Mouse (Mus musculus) hindbrain, embryonic 10.5 days (tissue): Measurements from ENCODE around the gene Mapk8. TPM values are rescaled to one million over a fixed set of nuclear protein-coding genes. Genes with fewer than 3 reads are reported as not detected.
A peak's percentile ranks its signal among the peaks of the same experiment; 100 is the strongest.
"Not testable (repeated sequence)": the region's sequence is repeated elsewhere in the genome, so short reads cannot be mapped to it uniquely, and the experiment has no call there.

Experiments
- DNase-seq: peaks from one replicate; pipeline ENCODE4 v3.0.0-alpha.2; 2017; ENCODE audit warnings: low spot score
- H3K27ac ChIP-seq: fragments of 300-500 bp; sonication (generic); 2 replicates; pipeline ENCODE4 v1.5.1; 2016; ENCODE audit warnings: mild to moderate bottlenecking, moderate library complexity
- H3K27me3 ChIP-seq: fragments of 300-500 bp; sonication (generic); 2 replicates; pipeline ENCODE4 v1.6.1; 2016; ENCODE audit warnings: mild to moderate bottlenecking; ENCODE audit not compliant: poor library complexity, insufficient read depth, severe bottlenecking
- H3K36me3 ChIP-seq: fragments of 300-500 bp; sonication (generic); 2 replicates; pipeline ENCODE4 v1.6.1; 2016; ENCODE audit warnings: mild to moderate bottlenecking, moderate library complexity
- H3K4me1 ChIP-seq: fragments of 300-500 bp; sonication (generic); replicated peaks from 2 replicates; pipeline ENCODE4 v1.6.1; 2016; ENCODE audit warnings: mild to moderate bottlenecking
- H3K4me3 ChIP-seq: fragments of 300-500 bp; sonication (generic); 2 replicates; pipeline ENCODE4 v1.5.1; 2016; ENCODE audit warnings: mild to moderate bottlenecking, moderate library complexity
- H3K9me3 ChIP-seq: fragments of 300-500 bp; sonication (generic); 2 replicates; pipeline ENCODE4 v1.6.1; 2016; ENCODE audit warnings: mild to moderate bottlenecking, moderate library complexity
- WGBS: fragments of 180-500 bp; shearing (Covaris S2); methylation state at CpG from one replicate; pipeline ENCODE4 v1.1.7; 2016; 5-methylcytosine and 5-hydroxymethylcytosine counted together
- polyA plus RNA-seq: library from polyadenylated mRNA; unstranded; fragments of >200 nt; fragmentation: Nextera tagmentation; extraction: Ambion mirVana; gene quantifications from 2 replicates; pipeline ENCODE4 v1.2.1, GENCODE M21; 2016

Mapk8 gene
- polyA plus RNA-seq, 1 experiment from 2014 or later: 19.5 TPM

GRCm38 (mm10) chr14:33445962-33446361 lies 996 bp downstream of the Mapk8 start:
- Histone ChIP-seq H3K27me3 (peaks cover 24% of the 10 kb centered on the region), H3K4me3 (peak overlapping the region; percentile 92), H3K9me3 (no peaks in the 10 kb centered on the region), H3K4me1 (peaks cover 25% of the 10 kb centered on the region), H3K36me3 (no peaks in the 10 kb centered on the region), H3K27ac (peak overlapping the region; percentile 98)
- 54% methylated on average over 3 of the region's 3 CpGs for WGBS
- DNase-seq: no peak

GRCm38 (mm10) chr14:33443780-33444179 lies 3.2 kb downstream of the Mapk8 start:
- Histone ChIP-seq H3K27me3 (peaks cover 14% of the 10 kb centered on the region), H3K4me1 (peaks cover 25% of the 10 kb centered on the region), H3K9me3 (no peaks in the 10 kb centered on the region), H3K4me3 (no peak overlapping the region), H3K27ac (no peak overlapping the region), H3K36me3 (0 out of 2 replicates have a peak, but pooled peaks cover 5% of the 10 kb centered on the region)
- WGBS: 86% methylated on average over 2 of the region's 2 CpGs
- no peak for DNase-seq

GRCm38 (mm10) chr14:33432485-33432884 lies 14.5 kb downstream of the Mapk8 start:
- not testable (repeated sequence) for H3K4me3 ChIP-seq, H3K27me3 ChIP-seq, DNase-seq, H3K4me1 ChIP-seq, H3K27ac ChIP-seq
- H3K9me3 ChIP-seq: peaks cover 16% of the 10 kb centered on the region
- H3K36me3 ChIP-seq: peaks cover 22% of the 10 kb centered on the region
- 89% methylated on average over 4 of the region's 4 CpGs for WGBS

- Histone ChIP-seq H3K27me3 (no peaks in the 10 kb centered on the region), H3K36me3 (no peaks in the 10 kb centered on the region), H3K27ac (no peak overlapping the region), H3K4me1 (no peaks in the 10 kb centered on the region), H3K9me3 (no peaks in the 10 kb centered on the region), H3K4me3 (no peak overlapping the region)
- no peak for DNase-seq
Observed at GRCm38 (mm10) chr14:33424124-33424523, 22.8 kb downstream of the Mapk8 start.

- Histone ChIP-seq H3K27ac (no peak overlapping the region), H3K4me1 (no peaks in the 10 kb centered on the region), H3K4me3 (no peak overlapping the region), H3K36me3 (no peaks in the 10 kb centered on the region), H3K9me3 (no peaks in the 10 kb centered on the region), H3K27me3 (no peaks in the 10 kb centered on the region)
- WGBS: 92% methylated on average over 1 of the region's 1 CpGs
- no peak for DNase-seq
Observed at GRCm38 (mm10) chr14:33423003-33423402, 24.0 kb downstream of the Mapk8 start.

- Histone ChIP-seq H3K9me3 (no peaks in the 10 kb centered on the region), H3K27ac (no peak overlapping the region), H3K36me3 (no peaks in the 10 kb centered on the region), H3K27me3 (no peaks in the 10 kb centered on the region), H3K4me3 (no peak overlapping the region), H3K4me1 (no peaks in the 10 kb centered on the region)
- DNase-seq: no peak
- WGBS: 90% methylated on average over 3 of the region's 3 CpGs
Observed at GRCm38 (mm10) chr14:33418311-33418909, 28.5 kb downstream of the Mapk8 start.

GRCm38 (mm10) chr14:33415746-33416145 lies 31.2 kb downstream of the Mapk8 start:
- no peaks in the 10 kb centered on the region for H3K27me3 ChIP-seq
- WGBS: 93% methylated on average over 1 of the region's 1 CpGs
- H3K36me3 ChIP-seq: peaks cover 7% of the 10 kb centered on the region
- no peak for DNase-seq
- no peak overlapping the region for H3K27ac ChIP-seq
- H3K4me3 ChIP-seq: no peak overlapping the region
- no peaks in the 10 kb centered on the region for H3K9me3 ChIP-seq
- H3K4me1 ChIP-seq: 0 out of 2 replicates have a peak, but pooled peaks cover 4% of the 10 kb centered on the region

GRCm38 (mm10) chr14:33402331-33402730 lies 44.6 kb downstream of the Mapk8 start:
- 98% methylated on average over 1 of the region's 1 CpGs for WGBS
- Histone ChIP-seq H3K4me1 (no peaks in the 10 kb centered on the region), H3K9me3 (no peaks in the 10 kb centered on the region), H3K4me3 (no peak overlapping the region), H3K36me3 (peaks cover 45% of the 10 kb centered on the region), H3K27ac (no peak overlapping the region), H3K27me3 (no peaks in the 10 kb centered on the region)
- no peak for DNase-seq

- H3K4me3 ChIP-seq: no peak overlapping the region
- WGBS: 88% methylated on average over 3 of the region's 3 CpGs
Observed at GRCm38 (mm10) chr14:33400019-33400418, 46.9 kb downstream of the Mapk8 start.

GRCm38 (mm10) chr14:33398065-33398860 lies 48.7 kb downstream of the Mapk8 start:
- no peak for DNase-seq

More at GRCm38 (mm10) chr14:33400019-33400418, 46.9 kb downstream of the Mapk8 start:
- H3K4me1 ChIP-seq: no peaks in the 10 kb centered on the region
- no peak for DNase-seq
- H3K36me3 ChIP-seq: peaks cover 35% of the 10 kb centered on the region
- no peaks in the 10 kb centered on the region for H3K27me3 ChIP-seq
- no peak overlapping the region for H3K27ac ChIP-seq
- no peaks in the 10 kb centered on the region for H3K9me3 ChIP-seq

GRCm38 (mm10) chr14:33380830-33381457 lies 66.0 kb downstream of the Mapk8 start:
- DNase-seq: no peak
- Histone ChIP-seq H3K4me3 (no peak overlapping the region), H3K36me3 (peaks cover 66% of the 10 kb centered on the region), H3K27ac (no peak overlapping the region), H3K27me3 (no peaks in the 10 kb centered on the region), H3K4me1 (no peaks in the 10 kb centered on the region), H3K9me3 (no peaks in the 10 kb centered on the region)
- 88% methylated on average over 6 of the region's 6 CpGs for WGBS

More at GRCm38 (mm10) chr14:33398065-33398860, 48.7 kb downstream of the Mapk8 start:
- H3K27ac ChIP-seq: no peak overlapping the region
- no peaks in the 10 kb centered on the region for H3K9me3 ChIP-seq
- 88% methylated on average over 5 of the region's 5 CpGs for WGBS
- no peaks in the 10 kb centered on the region for H3K4me1 ChIP-seq
- H3K27me3 ChIP-seq: no peaks in the 10 kb centered on the region
- peaks cover 35% of the 10 kb centered on the region for H3K36me3 ChIP-seq
- no peak overlapping the region for H3K4me3 ChIP-seq

- no peak for DNase-seq
- 80% methylated on average over 5 of the region's 5 CpGs for WGBS
- H3K27me3 ChIP-seq: no peaks in the 10 kb centered on the region
- H3K4me1 ChIP-seq: no peaks in the 10 kb centered on the region
- H3K4me3 ChIP-seq: no peak overlapping the region
- H3K27ac ChIP-seq: no peak overlapping the region
- no peaks in the 10 kb centered on the region for H3K9me3 ChIP-seq
- peaks cover 48% of the 10 kb centered on the region for H3K36me3 ChIP-seq
Observed at GRCm38 (mm10) chr14:33378723-33379122, 68.2 kb downstream of the Mapk8 start.

- WGBS: 94% methylated on average over 3 of the region's 3 CpGs
- H3K36me3 ChIP-seq: peaks cover 33% of the 10 kb centered on the region
- no peaks in the 10 kb centered on the region for H3K9me3 ChIP-seq
Observed at GRCm38 (mm10) chr14:33377211-33377610, 69.7 kb downstream of the Mapk8 start.

More at GRCm38 (mm10) chr14:33377211-33377610, 69.7 kb downstream of the Mapk8 start:
- Histone ChIP-seq H3K4me1 (no peaks in the 10 kb centered on the region), H3K27me3 (no peaks in the 10 kb centered on the region), H3K27ac (no peak overlapping the region), H3K4me3 (no peak overlapping the region)
- DNase-seq: no peak
